Mouse (Mus musculus): ENCODE data around the gene Dcun1d1. TPM values are rescaled to one million over a fixed set of nuclear protein-coding genes. Genes with fewer than 3 reads are reported as not detected.

Gene Dcun1d1
- polyA plus RNA-seq, 1 experiment from 2014 or later, result 86.5 TPM

DNA sequence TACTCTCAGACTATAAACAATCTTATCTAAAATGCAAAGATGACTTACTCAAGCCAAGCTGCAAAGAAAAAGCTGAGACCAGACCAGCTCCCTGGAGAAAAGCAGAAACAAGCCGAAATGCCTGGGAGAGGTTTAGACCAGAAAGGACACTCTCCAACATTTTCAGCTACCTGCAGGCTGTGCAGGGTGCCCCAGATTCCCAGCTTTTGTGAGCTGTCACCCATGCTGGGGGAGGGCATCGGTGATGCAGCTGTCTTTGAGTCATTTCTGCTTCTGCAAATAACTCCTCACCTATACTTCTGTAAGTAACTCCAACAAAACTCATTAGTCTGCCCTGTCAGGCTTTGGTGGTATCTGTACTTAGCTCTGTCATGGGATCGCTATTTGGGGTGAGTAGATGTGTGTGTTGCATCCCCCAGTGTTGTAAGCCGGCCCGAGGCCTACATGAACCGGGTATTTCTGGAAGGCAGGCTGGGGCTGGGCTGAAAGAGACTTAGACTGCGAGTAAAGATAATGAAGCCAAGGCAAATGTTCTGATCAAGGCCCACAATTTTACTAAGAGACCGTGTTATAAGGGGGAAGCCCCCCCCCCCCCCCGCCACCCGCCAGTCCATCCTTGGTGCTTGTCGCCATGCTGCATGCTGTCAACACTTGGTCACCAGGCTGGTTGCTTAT lies 17.8 kb upstream of the Dcun1d1 start:
- Histone ChIP-seq H3K4me3 (no peak overlapping the region), H3K27me3 (ENCODE audit: insufficient read depth, poor library complexity, severe bottlenecking) (no peaks in the 10 kb centered on the region), H3K36me3 (peaks cover 35% of the 10 kb centered on the region), H3K27ac (no peak overlapping the region), H3K9me3 (no peaks in the 10 kb centered on the region), H3K4me1 (replicated peaks) (no peaks in the 10 kb centered on the region)
- no peak for DNase-seq (ENCODE audit: low spot score)
- WGBS, result 87% methylated on average over 11 of the region's 11 CpGs

GRCm38 (mm10) chr3:35953816-35954215 lies 16.6 kb upstream of the Dcun1d1 start:
- Histone ChIP-seq H3K27me3 (ENCODE audit: insufficient read depth, poor library complexity, severe bottlenecking) (no peaks in the 10 kb centered on the region), H3K36me3 (peaks cover 24% of the 10 kb centered on the region), H3K4me3 (no peak overlapping the region), H3K4me1 (replicated peaks) (no peaks in the 10 kb centered on the region), H3K9me3 (no peaks in the 10 kb centered on the region), H3K27ac (no peak overlapping the region)
- DNase-seq (ENCODE audit: low spot score), result no peak
- WGBS, result 90% methylated on average over 6 of the region's 6 CpGs

- no peak for DNase-seq (ENCODE audit: low spot score)
- Histone ChIP-seq H3K27ac (no peak overlapping the region), H3K4me3 (no peak overlapping the region), H3K36me3 (peaks cover 17% of the 10 kb centered on the region), H3K27me3 (ENCODE audit: insufficient read depth, poor library complexity, severe bottlenecking) (no peaks in the 10 kb centered on the region), H3K9me3 (no peaks in the 10 kb centered on the region), H3K4me1 (replicated peaks) (no peaks in the 10 kb centered on the region)
- WGBS, result 76% methylated on average over 1 of the region's 1 CpGs
These were observed 15.9 kb upstream of the Dcun1d1 start for GRCm38 (mm10) chr3:35953184-35953583.

GRCm38 (mm10) chr3:35948197-35948596 lies 11.0 kb upstream of the Dcun1d1 start:
- WGBS, result 88% methylated on average over 7 of the region's 7 CpGs
- DNase-seq (ENCODE audit: low spot score), result no peak
- Histone ChIP-seq H3K36me3 (no peaks in the 10 kb centered on the region), H3K4me1 (replicated peaks) (no peaks in the 10 kb centered on the region), H3K27ac (no peak overlapping the region), H3K9me3 (no peaks in the 10 kb centered on the region), H3K4me3 (no peak overlapping the region), H3K27me3 (ENCODE audit: insufficient read depth, poor library complexity, severe bottlenecking) (no peaks in the 10 kb centered on the region)

- Histone ChIP-seq H3K27me3 (ENCODE audit: insufficient read depth, poor library complexity, severe bottlenecking) (no peaks in the 10 kb centered on the region), H3K4me1 (replicated peaks) (no peaks in the 10 kb centered on the region), H3K4me3 (no peak overlapping the region), H3K36me3 (0 out of 2 replicates have a peak, but pooled peaks cover 2% of the 10 kb centered on the region), H3K9me3 (no peaks in the 10 kb centered on the region), H3K27ac (no peak overlapping the region)
- WGBS, result 85% methylated on average over 4 of the region's 4 CpGs
- no peak for DNase-seq (ENCODE audit: low spot score)
These were observed 3.4 kb upstream of the Dcun1d1 start for GRCm38 (mm10) chr3:35940520-35941135.

GRCm38 (mm10) chr3:35940047-35940446 lies 2.8 kb upstream of the Dcun1d1 start:
- no peak overlapping the region for H3K27ac ChIP-seq
- H3K4me1 ChIP-seq (replicated peaks), result no peaks in the 10 kb centered on the region
- 0 out of 2 replicates have a peak, but pooled peaks cover 2% of the 10 kb centered on the region for H3K36me3 ChIP-seq
- H3K27me3 ChIP-seq (ENCODE audit: insufficient read depth, poor library complexity, severe bottlenecking), result no peaks in the 10 kb centered on the region
- no peak for DNase-seq (ENCODE audit: low spot score)
- no peak overlapping the region for H3K4me3 ChIP-seq
- 40% methylated on average over 2 of the region's 2 CpGs for WGBS
- H3K9me3 ChIP-seq, result no peaks in the 10 kb centered on the region

- WGBS, result 3% methylated on average over 14 of the region's 14 CpGs
- H3K27ac ChIP-seq, result peak overlapping the region; percentile 98
- H3K4me3 ChIP-seq, result peak overlapping the region; percentile 83
- H3K36me3 ChIP-seq, result no peaks in the 10 kb centered on the region
- DNase-seq (ENCODE audit: low spot score), result peak; percentile 55
- H3K27me3 ChIP-seq (ENCODE audit: insufficient read depth, poor library complexity, severe bottlenecking), result no peaks in the 10 kb centered on the region
- no peaks in the 10 kb centered on the region for H3K9me3 ChIP-seq
- peaks cover 32% of the 10 kb centered on the region for H3K4me1 ChIP-seq (replicated peaks)
These were observed 3.9 kb downstream of the Dcun1d1 start for GRCm38 (mm10) chr3:35933405-35933777.

- no peaks in the 10 kb centered on the region for H3K27me3 ChIP-seq (ENCODE audit: insufficient read depth, poor library complexity, severe bottlenecking)
- H3K36me3 ChIP-seq, result no peaks in the 10 kb centered on the region
- whole genome bisulfite sequencing, result under 1% methylated on average over 73 of the region's 73 CpGs
- peak overlapping the region; percentile 98 for H3K27ac ChIP-seq
- H3K4me1 ChIP-seq (replicated peaks), result peaks cover 32% of the 10 kb centered on the region
- DNase-seq (ENCODE audit: low spot score), result peak; percentile 83
- H3K9me3 ChIP-seq, result no peaks in the 10 kb centered on the region
- peak overlapping the region; percentile 83 for H3K4me3 ChIP-seq
These were observed 4.4 kb downstream of the Dcun1d1 start for GRCm38 (mm10) chr3:35932735-35933404.

DNA sequence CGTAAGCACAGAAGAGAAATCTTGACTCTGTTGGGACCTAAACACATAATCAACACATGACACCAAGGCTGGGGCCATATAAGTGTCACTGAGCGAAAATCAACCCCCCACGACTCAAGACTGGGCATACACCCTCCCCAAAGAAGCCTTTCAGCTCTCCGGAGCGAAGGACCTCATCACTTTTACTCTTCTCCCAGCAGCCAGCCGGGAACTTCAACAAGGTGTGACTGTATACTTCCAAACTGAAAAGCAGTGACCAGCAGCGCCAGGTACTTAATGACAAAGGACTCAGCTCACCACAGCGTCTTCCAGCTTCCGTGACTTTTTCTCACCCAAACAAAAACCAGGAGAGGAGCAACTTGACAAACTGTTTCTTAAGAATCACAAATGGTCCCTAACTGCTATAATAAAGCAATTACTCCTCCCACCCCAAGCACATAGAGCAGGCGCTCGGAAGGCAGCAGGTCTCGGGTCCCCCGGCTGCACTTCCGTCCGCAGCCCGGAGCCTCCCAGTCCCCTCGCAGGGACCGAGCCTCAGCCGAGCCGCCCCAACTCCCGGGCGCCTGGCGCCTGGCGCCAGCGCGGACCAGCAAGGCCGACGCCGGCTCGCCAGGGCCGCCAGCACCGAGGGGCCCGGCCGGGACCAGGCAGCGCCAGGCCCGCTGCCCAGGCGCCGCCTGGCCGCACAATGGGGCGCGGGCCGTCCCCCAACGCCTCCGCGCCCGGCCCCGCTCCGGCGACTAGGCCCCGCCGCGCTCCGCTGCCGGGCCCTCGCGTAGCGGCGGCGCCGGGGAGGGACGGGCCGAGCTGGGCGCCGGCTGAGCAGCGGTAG lies 5.1 kb downstream of the Dcun1d1 start:
- H3K9me3 ChIP-seq, result no peaks in the 10 kb centered on the region
- H3K27ac ChIP-seq, result peak overlapping the region; percentile 98
- DNase-seq (ENCODE audit: low spot score), result peak; percentile 64
- no peaks in the 10 kb centered on the region for H3K27me3 ChIP-seq (ENCODE audit: insufficient read depth, poor library complexity, severe bottlenecking)
- H3K4me1 ChIP-seq (replicated peaks), result peaks cover 32% of the 10 kb centered on the region
- H3K36me3 ChIP-seq, result no peaks in the 10 kb centered on the region
- WGBS, result under 1% methylated on average over 65 of the region's 65 CpGs
- peak overlapping the region; percentile 83 for H3K4me3 ChIP-seq

GRCm38 (mm10) chr3:35931359-35931758 lies 5.9 kb downstream of the Dcun1d1 start:
- DNase-seq (ENCODE audit: low spot score), result no peak

DNA sequence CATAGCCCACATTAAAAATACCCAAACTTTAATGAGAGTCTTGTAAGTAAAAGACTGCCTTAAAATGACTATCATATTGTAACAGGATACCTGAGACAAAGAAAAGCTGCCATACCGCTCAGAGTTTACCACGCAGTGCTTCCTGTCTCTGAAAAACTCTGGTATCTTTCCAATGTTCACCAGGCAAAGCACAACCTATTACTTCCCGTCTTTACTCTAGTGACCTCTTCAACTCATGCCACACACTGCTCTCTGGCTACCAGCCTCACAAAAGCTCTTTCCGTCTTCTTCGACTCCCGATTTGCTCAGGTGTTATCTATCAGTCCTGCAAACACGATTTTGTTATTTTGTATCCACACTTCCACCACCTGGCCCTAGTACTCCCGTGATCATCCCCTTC lies 7.4 kb downstream of the Dcun1d1 start:
- H3K9me3 ChIP-seq, result no peaks in the 10 kb centered on the region
- peaks cover 32% of the 10 kb centered on the region for H3K4me1 ChIP-seq (replicated peaks)
- H3K4me3 ChIP-seq, result no peak overlapping the region
- 0 out of 2 replicates have a peak, but pooled peaks cover 3% of the 10 kb centered on the region for H3K36me3 ChIP-seq
- DNase-seq (ENCODE audit: low spot score), result no peak
- 73% methylated on average over 8 of the region's 8 CpGs for WGBS
- no peak overlapping the region for H3K27ac ChIP-seq
- H3K27me3 ChIP-seq (ENCODE audit: insufficient read depth, poor library complexity, severe bottlenecking), result no peaks in the 10 kb centered on the region

More at GRCm38 (mm10) chr3:35931359-35931758, 5.9 kb downstream of the Dcun1d1 start:
- H3K9me3 ChIP-seq, result no peaks in the 10 kb centered on the region
- peaks cover 32% of the 10 kb centered on the region for H3K4me1 ChIP-seq (replicated peaks)
- H3K27ac ChIP-seq, result peak overlapping the region; percentile 98
- H3K36me3 ChIP-seq, result 0 out of 2 replicates have a peak, but pooled peaks cover 3% of the 10 kb centered on the region
- WGBS, result 46% methylated on average over 7 of the region's 7 CpGs
- H3K27me3 ChIP-seq (ENCODE audit: insufficient read depth, poor library complexity, severe bottlenecking), result no peaks in the 10 kb centered on the region
- peak overlapping the region; percentile 83 for H3K4me3 ChIP-seq

DNA sequence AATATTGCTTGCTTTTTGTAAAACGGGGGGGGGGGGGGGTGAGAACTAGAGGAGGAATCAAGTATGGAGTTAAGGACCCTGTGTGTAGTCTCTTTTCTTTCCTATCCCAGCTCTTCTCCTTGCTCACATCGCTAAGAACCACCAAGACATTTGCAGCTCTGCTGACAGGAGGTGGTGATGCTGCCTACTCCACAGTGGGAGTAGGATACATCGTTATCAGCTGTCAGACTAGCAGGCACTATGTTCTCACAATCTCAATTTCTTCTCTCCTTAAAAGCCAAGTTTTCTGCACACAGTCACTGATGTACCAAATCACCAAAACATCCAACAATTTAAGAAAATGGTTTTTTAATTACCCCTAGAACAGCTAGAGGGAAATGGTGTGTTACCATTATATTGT lies 7.8 kb downstream of the Dcun1d1 start:
- Histone ChIP-seq H3K9me3 (no peaks in the 10 kb centered on the region), H3K4me1 (replicated peaks) (peaks cover 31% of the 10 kb centered on the region), H3K4me3 (no peak overlapping the region), H3K27me3 (ENCODE audit: insufficient read depth, poor library complexity, severe bottlenecking) (no peaks in the 10 kb centered on the region), H3K27ac (no peak overlapping the region), H3K36me3 (0 out of 2 replicates have a peak, but pooled peaks cover 3% of the 10 kb centered on the region)
- DNase-seq (ENCODE audit: low spot score), result no peak
- WGBS, result 71% methylated on average over 3 of the region's 3 CpGs
